8 mouse cellular contexts compared by ENCODE assay signal in genomic region chr12:3983736-3984135, GRCm38 (mm10). TPM values are rescaled to one million over a fixed set of nuclear protein-coding genes. Genes with fewer than 3 reads are reported as not detected.
DNase-seq lines count a peak whose midpoint lies in the region; TF ChIP-seq lines count a peak whose summit lies in the region.
"Had no signal": no experiment of that assay in that cellular context is flagged by ENCODE, and none has a peak within 500 bp of the region (broad histone marks: within the 10 kb centered on the region; RNA-seq: fewer than 3 reads in every experiment).

No protein-coding gene starts in this region.

- H3K36me3 ChIP-seq in liver, adult 2 months (ENCODE audit: control insufficient read depth, insufficient read depth, low read length), result no peaks in the 10 kb centered on the region

- peak; percentile 86 for DNase-seq in 3T3-L1 (ENCODE audit: low read depth, low spot score)
- peak; percentile 86 for DNase-seq in A20 (ENCODE audit: low read depth, low spot score)
- peak; percentile 86 for DNase-seq in adrenal gland, postnatal 14 days
- peak; percentile 70 for DNase-seq in embryo, embryonic 9.5 days (ENCODE audit: extremely low spot score)
- peak; percentile 81 for DNase-seq in kidney, adult 9 months
- peak; percentile 58 for DNase-seq in liver, adult 2 months (ENCODE audit: extremely low read depth, low read depth, low spot score)
- DNase-seq in right cerebral cortex, adult 2 months (ENCODE audit: low spot score in 2 of 2), result peak; percentile 92 to 94

- 0% methylated on average over 1 of the region's 1 CpGs for WGBS in liver, adult 2 months

- H3K4me1 ChIP-seq in liver, adult 2 months (ENCODE audit: control insufficient read depth, insufficient read depth, low read length), result peaks cover 2% of the 10 kb centered on the region; the same call in 1 of the 2 replicates

- peak; percentile 58 for TF ChIP-seq CTCF in liver, adult 2 months (IDR thresholded peaks at IDR 0.05; ENCODE audit: low read depth, low read length)

- H3K79me2 ChIP-seq in liver, adult 2 months (ENCODE audit: control insufficient read depth, insufficient read depth, low read length), result no peaks in the 10 kb centered on the region

- H3K9ac ChIP-seq in liver, adult 2 months (ENCODE audit: low read depth, low read length), result no peak overlapping the region
- H3K9ac ChIP-seq: limb, embryonic 12.5 days had no signal

- H3K4me3 ChIP-seq in liver, adult 2 months (ENCODE audit: insufficient read depth, low read depth, low read length), result no peak overlapping the region
- H3K4me3 ChIP-seq: limb, embryonic 12.5 days had no signal

- TF ChIP-seq POLR2A in liver, adult 2 months (IDR thresholded peaks at IDR 0.05; ENCODE audit: extremely low read depth, insufficient read depth, low read length), result no peak

- H3K27me3 ChIP-seq in liver, adult 2 months (ENCODE audit: control insufficient read depth, insufficient read depth, low read length), result no peaks in the 10 kb centered on the region; the same call in 1 of the 2 replicates

- H3K27ac ChIP-seq in liver, adult 2 months (replicated peaks; ENCODE audit: insufficient read depth, low read depth, low read length), result no peak overlapping the region
- H3K27ac ChIP-seq: limb, embryonic 12.5 days had no signal

RNA-seq across cellular contexts. Expression of gene Pomc, which starts 29.0 kb away (rescaled TPM):
- total RNA-seq in adrenal gland, postnatal 14 days (2021), result 0.79 and 1.2 TPM in 2 replicates
- total RNA-seq in liver, adult 2 months (2014; rRNA removed), result 0.18 TPM in 1 of 2 replicates, not detected in the other
- not detected in 2 replicates for polyA plus RNA-seq in liver, adult 2 months (2012; rRNA removed)

RNA-seq across cellular contexts. Expression of gene Efr3b, which starts 55.0 kb away (rescaled TPM):
- 5.4 and 7.0 TPM in 2 replicates for total RNA-seq in adrenal gland, postnatal 14 days (2021)
- total RNA-seq in liver, adult 2 months (2014; rRNA removed), result 0.09 and 0.27 TPM in 2 replicates
- polyA plus RNA-seq in liver, adult 2 months (2012; rRNA removed), result 0.02 and 0.16 TPM in 2 replicates
